In the genomic region with DNA sequence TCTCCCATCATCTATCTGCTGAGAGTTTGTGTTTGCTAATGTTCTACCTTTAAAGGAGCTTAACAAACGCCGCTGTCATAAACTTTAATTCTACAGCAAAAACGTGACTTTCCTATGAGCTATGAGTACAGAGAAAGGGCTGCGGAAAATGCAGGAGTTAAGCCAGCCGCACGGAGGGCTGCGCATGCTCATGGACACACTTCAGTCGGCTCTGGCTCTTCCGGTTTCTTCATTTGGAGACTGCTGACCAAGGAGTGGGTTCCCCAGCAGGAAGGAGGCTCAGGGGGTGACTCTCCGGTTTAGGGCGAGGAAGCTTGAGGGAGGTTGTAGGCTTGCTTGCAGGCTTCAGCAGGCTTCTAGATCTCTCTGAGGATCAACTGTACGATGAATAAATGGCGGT, we compare ENCODE assay signal across 24 mouse cellular contexts. TPM values are rescaled to one million over a fixed set of nuclear protein-coding genes. Genes with fewer than 3 reads are reported as not detected.
DNase-seq lines count a peak whose midpoint lies in the region; ATAC-seq and TF ChIP-seq lines count a peak whose summit lies in the region.
"Had no signal": no experiment of that assay in that cellular context is flagged by ENCODE, and none has a peak within 500 bp of the region (broad histone marks: within the 10 kb centered on the region; RNA-seq: fewer than 3 reads in every experiment).

No protein-coding gene starts in this region.

- no peak for ATAC-seq in kidney, postnatal 0 days (replicated peaks; ENCODE audit: low FRiP score, low read depth)
- ATAC-seq in midbrain, embryonic 11.5 days (ENCODE audit: low FRiP score), result no peak
- ATAC-seq in midbrain, embryonic 13.5 days, result no peak
- ATAC-seq: forebrain, embryonic 16.5 days; hindbrain, embryonic 16.5 days; Patski had no signal

- H3K9ac ChIP-seq in kidney, postnatal 0 days (ENCODE audit: low read depth, low read length), result no peak overlapping the region
- H3K9ac ChIP-seq in midbrain, embryonic 11.5 days (ENCODE audit: low read length), result no peak overlapping the region
- no peak overlapping the region for H3K9ac ChIP-seq in midbrain, embryonic 13.5 days (replicated peaks)
- H3K9ac ChIP-seq in ES-E14 (ENCODE audit: insufficient read depth, low read depth, low read length, poor library complexity, severe bottlenecking), result peak overlapping the region; percentile 20; the same call in 1 of the 2 replicates
- H3K9ac ChIP-seq: embryonic facial prominence, embryonic 15.5 days; forebrain, embryonic 12.5 days; hindbrain, embryonic 12.5 days had no signal

- peak overlapping the region; percentile 57 for H3K27ac ChIP-seq in kidney, postnatal 0 days
- no peak overlapping the region for H3K27ac ChIP-seq in midbrain, embryonic 11.5 days (ENCODE audit: low read depth, low read length)
- H3K27ac ChIP-seq in midbrain, embryonic 13.5 days, result no peak overlapping the region
- no peak overlapping the region for H3K27ac ChIP-seq in ES-E14 (ENCODE audit: insufficient read depth, low read depth, low read length, poor library complexity, severe bottlenecking)
- H3K27ac ChIP-seq: embryonic facial prominence, embryonic 15.5 days; forebrain, embryonic 12.5 days; heart, embryonic 10.5 days; hindbrain, embryonic 12.5 days had no signal

- WGBS in kidney, postnatal 0 days, result 66% methylated on average over 13 of the region's 13 CpGs
- WGBS in midbrain, embryonic 11.5 days, result 88% methylated on average over 13 of the region's 13 CpGs
- 92% methylated on average over 13 of the region's 13 CpGs for WGBS in midbrain, embryonic 13.5 days

- H3K9me3 ChIP-seq in kidney, postnatal 0 days (replicated peaks; ENCODE audit: low read length), result no peaks in the 10 kb centered on the region
- no peaks in the 10 kb centered on the region for H3K9me3 ChIP-seq in midbrain, embryonic 11.5 days (ENCODE audit: control insufficient read depth, low read length)
- H3K9me3 ChIP-seq in midbrain, embryonic 13.5 days, result no peaks in the 10 kb centered on the region
- no peaks in the 10 kb centered on the region for H3K9me3 ChIP-seq in ES-E14 (ENCODE audit: control insufficient read depth, insufficient read depth, low read depth, low read length)
- H3K9me3 ChIP-seq: embryonic facial prominence, embryonic 15.5 days; forebrain, embryonic 12.5 days; heart, embryonic 10.5 days; hindbrain, embryonic 12.5 days had no signal

- no peak overlapping the region for H3K4me3 ChIP-seq in kidney, postnatal 0 days (replicated peaks; ENCODE audit: low read depth, low read length)
- no peak overlapping the region for H3K4me3 ChIP-seq in midbrain, embryonic 11.5 days (ENCODE audit: low read depth, low read length)
- H3K4me3 ChIP-seq in midbrain, embryonic 13.5 days (replicated peaks), result no peak overlapping the region
- H3K4me3 ChIP-seq in ES-E14 (ENCODE audit: insufficient read depth in 1 of 2, low read depth in 1 of 2, low read length in 2 of 2, poor library complexity in 1 of 2, severe bottlenecking in 1 of 2), result peak overlapping the region in 1 of 2 experiments; percentile 19; a peak in 1 of 4 replicates
- H3K4me3 ChIP-seq: embryonic facial prominence, embryonic 15.5 days; erythroblast, embryonic 14.5 days; forebrain, embryonic 12.5 days; heart, embryonic 10.5 days; hindbrain, embryonic 12.5 days had no signal

- H3K27me3 ChIP-seq in kidney, postnatal 0 days (ENCODE audit: insufficient read depth, low read length), result no peaks in the 10 kb centered on the region
- H3K27me3 ChIP-seq in midbrain, embryonic 11.5 days (ENCODE audit: control insufficient read depth, insufficient read depth, low read length), result no peaks in the 10 kb centered on the region
- H3K27me3 ChIP-seq in midbrain, embryonic 13.5 days, result no peaks in the 10 kb centered on the region
- H3K27me3 ChIP-seq: embryonic facial prominence, embryonic 15.5 days; forebrain, embryonic 12.5 days; hindbrain, embryonic 12.5 days had no signal

- TF ChIP-seq CTCF in kidney, postnatal 0 days (IDR thresholded peaks at IDR 0.05; ENCODE audit: low read depth), result no peak

- no peaks in the 10 kb centered on the region for H3K36me3 ChIP-seq in kidney, postnatal 0 days (ENCODE audit: insufficient read depth, low read length)
- no peaks in the 10 kb centered on the region for H3K36me3 ChIP-seq in midbrain, embryonic 11.5 days (ENCODE audit: control insufficient read depth, insufficient read depth, low read length)
- H3K36me3 ChIP-seq in midbrain, embryonic 13.5 days, result no peaks in the 10 kb centered on the region
- no peaks in the 10 kb centered on the region for H3K36me3 ChIP-seq in ES-E14 (ENCODE audit: control insufficient read depth, insufficient read depth, low read length, poor library complexity, severe bottlenecking)
- H3K36me3 ChIP-seq: embryonic facial prominence, embryonic 15.5 days; forebrain, embryonic 12.5 days; heart, embryonic 10.5 days; hindbrain, embryonic 12.5 days had no signal

- in situ Hi-C loops in ES-E14 (cut with MboI; ENCODE audit: low sequenced_read_pairs in 2 of 2, unreplicated experiment in 2 of 2), result no loop called here

- peak; percentile 74 for DNase-seq in kidney, postnatal 0 days (ENCODE audit: low spot score)
- no peak for DNase-seq in kidney, adult 18-20 months
- DNase-seq in midbrain, embryonic 11.5 days (ENCODE audit: low spot score, missing footprints), result peak; percentile 68
- no peak for DNase-seq in ES-E14 (ENCODE audit: low read depth, low spot score)
- DNase-seq in ovary, postnatal 14 days (ENCODE audit: low spot score), result no peak
- DNase-seq: adrenal gland, adult 8-10 months; adrenal gland, postnatal 36 days; cerebellum, adult 8-10 months; cerebellum, postnatal 14 days; embryo, embryonic 11 days; gastrocnemius, postnatal 10 days; heart, adult 18-20 months; heart, postnatal 10 days; heart, postnatal 4 days had no signal

- H3K4me1 ChIP-seq in kidney, postnatal 0 days (replicated peaks; ENCODE audit: insufficient read depth, low read length), result no peaks in the 10 kb centered on the region
- H3K4me1 ChIP-seq in midbrain, embryonic 11.5 days (ENCODE audit: control insufficient read depth, insufficient read depth, low read length), result no peaks in the 10 kb centered on the region
- no peaks in the 10 kb centered on the region for H3K4me1 ChIP-seq in midbrain, embryonic 13.5 days (replicated peaks)
- H3K4me1 ChIP-seq in ES-E14 (ENCODE audit: control insufficient read depth in 2 of 2, insufficient read depth in 2 of 2, low read length in 2 of 2, poor library complexity in 1 of 2), result peaks cover 2 to 9% of the 10 kb centered on the region in 2 experiments; a peak in 3 of 4 replicates
- H3K4me1 ChIP-seq: embryonic facial prominence, embryonic 15.5 days; forebrain, embryonic 12.5 days; heart, embryonic 10.5 days; hindbrain, embryonic 12.5 days had no signal

- H3K4me2 ChIP-seq in kidney, postnatal 0 days (ENCODE audit: low read length), result peak overlapping the region; percentile 27
- no peak overlapping the region for H3K4me2 ChIP-seq in midbrain, embryonic 11.5 days
- no peak overlapping the region for H3K4me2 ChIP-seq in midbrain, embryonic 13.5 days (replicated peaks)
- H3K4me2 ChIP-seq: embryonic facial prominence, embryonic 15.5 days; forebrain, embryonic 12.5 days; hindbrain, embryonic 12.5 days had no signal

TF ChIP-seq in ES-E14, 5 proteins besides CTCF, POLR2A, EP300 and RAD21:
- TF ChIP-seq ZNF384 (IDR thresholded peaks at IDR 0.05; ENCODE audit: low read depth, low read length) (no peak), CHD2 (IDR thresholded peaks at IDR 0.05; ENCODE audit: low read depth, low read length) (no peak), MAFK (IDR thresholded peaks at IDR 0.05; ENCODE audit: insufficient read depth, low read depth, low read length) (no peak)

RNA-seq across cellular contexts. Expression of a gene that starts 59.3 kb away (rescaled TPM):
- not detected in 2 replicates for polyA plus RNA-seq in kidney, postnatal 0 days (2015; fragmentation: Nextera tagmentation; extraction: Ambion mirVana)
- 48.7 and 49.5 TPM in 2 replicates for polyA plus RNA-seq in midbrain, embryonic 11.5 days (2014; fragmentation: Nextera tagmentation; extraction: Ambion mirVana)
- polyA plus RNA-seq in midbrain, embryonic 13.5 days (2015; fragmentation: Nextera tagmentation; extraction: Ambion mirVana), result 27.8 and 28.2 TPM in 2 replicates
- 175 and 179 TPM in 2 replicates for total RNA-seq in ES-E14 (2012; rRNA removed)
- total RNA-seq: common myeloid progenitor, adult 5-6 weeks; heart, postnatal 4 days had no signal
- polyA plus RNA-seq: erythroblast, embryonic 14.5 days had no signal

Comparison
In these comparisons a context has a peak if more than half of its experiments do, and no peak if none do; other contexts are left out.
1. DNase-seq: peak in kidney, postnatal 0 days (single experiment) and midbrain, embryonic 11.5 days (single experiment); none in kidney, adult 18-20 months (single experiment), ES-E14 (single experiment) and ovary, postnatal 14 days (single experiment).
2. RNA of a gene that starts 59.3 kb away (polyA plus RNA-seq): 48.7 to 49.5 TPM in midbrain, embryonic 11.5 days and 27.8 to 28.2 TPM in midbrain, embryonic 13.5 days; not detected in kidney, postnatal 0 days; every median in the first group is over 10 times any median in the second.